Mouse (Mus musculus) liver, postnatal 0 days (tissue): Measurements from ENCODE around the gene Ptprr.

ENCODE experiments used
- CTCF ChIP-seq: sonication (generic); IDR thresholded peaks from 2 replicates; pipeline ENCODE4 v1.5.1; 2016; ENCODE audit warnings: antibody characterized with exemption, low read depth
- EP300 ChIP-seq: IDR thresholded peaks from 2 replicates; pipeline ENCODE4 v1.6.1; 2016; ENCODE audit warnings: antibody characterized with exemption, low read depth, mild to moderate bottlenecking

GRCm38 (mm10) chr10:116098470-116098869 is 80.5 kb downstream of the Ptprr start:
- no peak for TF ChIP-seq EP300
- TF ChIP-seq CTCF, result no peak
